31 mouse cellular contexts compared by ENCODE assay signal in genomic region chrX:71534102-71534501, GRCm38 (mm10). TPM values are rescaled to one million over a fixed set of nuclear protein-coding genes. Genes with fewer than 3 reads are reported as not detected.
A peak's percentile ranks its signal among the peaks of the same experiment; 100 is the strongest.
DNase-seq lines count a peak whose midpoint lies in the region; ATAC-seq and TF ChIP-seq lines count a peak whose summit lies in the region.
"Had no signal": no experiment of that assay in that cellular context is flagged by ENCODE, and none has a peak within 500 bp of the region (broad histone marks: within the 10 kb centered on the region; RNA-seq: fewer than 3 reads in every experiment).

No protein-coding gene starts in this region.

- no peak for TF ChIP-seq EP300 in lung, postnatal 0 days (IDR thresholded peaks at IDR 0.05)
- TF ChIP-seq EP300 in stomach, postnatal 0 days (optimal IDR thresholded peaks at IDR 0.05): no peak

- H3K27ac ChIP-seq in kidney, adult 2 months (ENCODE audit: insufficient read depth, low read depth, low read length): no peak overlapping the region
- no peak overlapping the region for H3K27ac ChIP-seq in lung, postnatal 0 days (ENCODE audit: low read length)
- H3K27ac ChIP-seq in stomach, postnatal 0 days (replicated peaks): no peak overlapping the region
- no peak overlapping the region for H3K27ac ChIP-seq in forebrain, embryonic 14.5 days (ENCODE audit: low read depth, low read length)
- H3K27ac ChIP-seq: embryonic facial prominence, embryonic 12.5 days; heart, embryonic 13.5 days; hindbrain, embryonic 10.5 days; hindbrain, embryonic 15.5 days; limb, embryonic 13.5 days; liver, embryonic 15.5 days; lung, embryonic 15.5 days; neural tube, embryonic 12.5 days had no signal

- no peak overlapping the region for H3K4me2 ChIP-seq in lung, postnatal 0 days (replicated peaks; ENCODE audit: low read depth, low read length)
- H3K4me2 ChIP-seq in stomach, postnatal 0 days (replicated peaks; ENCODE audit: low read depth): no peak overlapping the region
- no peak overlapping the region for H3K4me2 ChIP-seq in forebrain, embryonic 14.5 days (ENCODE audit: low read length)
- H3K4me2 ChIP-seq: embryonic facial prominence, embryonic 12.5 days; heart, embryonic 13.5 days; hindbrain, embryonic 15.5 days; limb, embryonic 13.5 days; liver, embryonic 15.5 days; lung, embryonic 15.5 days; midbrain, embryonic 11.5 days; neural tube, embryonic 12.5 days had no signal

- H3K9me3 ChIP-seq in lung, postnatal 0 days (ENCODE audit: low read length): no peaks in the 10 kb centered on the region
- no peaks in the 10 kb centered on the region for H3K9me3 ChIP-seq in stomach, postnatal 0 days (ENCODE audit: control insufficient read depth, low read length)
- H3K9me3 ChIP-seq in forebrain, embryonic 14.5 days (replicated peaks; ENCODE audit: control insufficient read depth, low read length): no peaks in the 10 kb centered on the region
- H3K9me3 ChIP-seq: embryonic facial prominence, embryonic 12.5 days; heart, embryonic 13.5 days; hindbrain, embryonic 10.5 days; hindbrain, embryonic 15.5 days; limb, embryonic 13.5 days; liver, embryonic 15.5 days; lung, embryonic 15.5 days; neural tube, embryonic 12.5 days had no signal

- ATAC-seq in lung, postnatal 0 days: no peak
- no peak for ATAC-seq in stomach, postnatal 0 days (ENCODE audit: low FRiP score, low TSS enrichment)
- no peak for ATAC-seq in forebrain, embryonic 14.5 days
- ATAC-seq: CD4-positive, CD25-positive, alpha-beta regulatory T cell, adult 4 months; forebrain, embryonic 16.5 days; inflammation-experienced regulatory T-cells, adult 6 months had no signal

- peak; percentile 10 for DNase-seq in kidney, adult 2 months
- DNase-seq in kidney, adult 18-20 months: no peak
- no peak for DNase-seq in lung, postnatal 0 days (ENCODE audit: low spot score)
- no peak for DNase-seq in lung, postnatal 4 days
- DNase-seq in NIH3T3 (ENCODE audit: low read depth): peak; percentile 2
- DNase-seq in stomach, postnatal 0 days (ENCODE audit: low spot score): no peak
- DNase-seq in forebrain, embryonic 14.5 days (ENCODE audit: low spot score): no peak
- DNase-seq in thymus, postnatal 0 days (ENCODE audit: low spot score): no peak
- DNase-seq: adrenal gland, postnatal 25 days; cerebellum, adult 11-12 months; cerebellum, adult 9-11 months; embryo, embryonic 11 days; heart, postnatal 10 days; kidney, adult 9 months; kidney, postnatal 10 days; layer of hippocampus, adult 9-11 months; right cerebral cortex, postnatal 4 days; thymus, postnatal 14 days had no signal

- no peak for TF ChIP-seq POLR2A in kidney, adult 2 months (IDR thresholded peaks at IDR 0.05; ENCODE audit: low read depth, low read length)

- no peak for TF ChIP-seq CTCF in kidney, adult 2 months (conservative IDR thresholded peaks at IDR 0.05; ENCODE audit: insufficient read depth, insufficient read length, low read depth, low read length)
- peak; percentile 26; the same call in 1 of the 2 replicates for TF ChIP-seq CTCF in lung, postnatal 0 days (IDR thresholded peaks at IDR 0.05)
- TF ChIP-seq CTCF in stomach, postnatal 0 days (IDR thresholded peaks at IDR 0.05; ENCODE audit: low read depth): peak; percentile 26

- H3K27me3 ChIP-seq in kidney, adult 2 months (replicated peaks; ENCODE audit: control insufficient read depth, insufficient read depth, low read length): no peaks in the 10 kb centered on the region
- H3K27me3 ChIP-seq in lung, postnatal 0 days (replicated peaks; ENCODE audit: insufficient read depth, low read length): no peaks in the 10 kb centered on the region
- H3K27me3 ChIP-seq in stomach, postnatal 0 days (ENCODE audit: control insufficient read depth, insufficient read depth, low read length): no peaks in the 10 kb centered on the region
- H3K27me3 ChIP-seq in forebrain, embryonic 14.5 days (replicated peaks; ENCODE audit: control insufficient read depth, insufficient read depth, low read length): no peaks in the 10 kb centered on the region
- H3K27me3 ChIP-seq: embryonic facial prominence, embryonic 12.5 days; hindbrain, embryonic 15.5 days; liver, embryonic 15.5 days; lung, embryonic 15.5 days; neural tube, embryonic 12.5 days had no signal

- H3K36me3 ChIP-seq in kidney, adult 2 months (ENCODE audit: control insufficient read depth, insufficient read depth, low read length): no peaks in the 10 kb centered on the region
- H3K36me3 ChIP-seq in lung, postnatal 0 days (ENCODE audit: insufficient read depth, low read length): no peaks in the 10 kb centered on the region
- no peaks in the 10 kb centered on the region for H3K36me3 ChIP-seq in stomach, postnatal 0 days (ENCODE audit: control insufficient read depth, insufficient read depth, low read length)
- no peaks in the 10 kb centered on the region for H3K36me3 ChIP-seq in forebrain, embryonic 14.5 days (ENCODE audit: control insufficient read depth, insufficient read depth, low read length)
- H3K36me3 ChIP-seq: embryonic facial prominence, embryonic 12.5 days; heart, embryonic 13.5 days; hindbrain, embryonic 10.5 days; hindbrain, embryonic 15.5 days; limb, embryonic 13.5 days; liver, embryonic 15.5 days; lung, embryonic 15.5 days; neural tube, embryonic 12.5 days had no signal

- H3K9ac ChIP-seq in lung, postnatal 0 days (replicated peaks; ENCODE audit: low read depth): no peak overlapping the region
- H3K9ac ChIP-seq in stomach, postnatal 0 days (ENCODE audit: low read length): no peak overlapping the region
- no peak overlapping the region for H3K9ac ChIP-seq in forebrain, embryonic 14.5 days (ENCODE audit: low read length)
- H3K9ac ChIP-seq: embryonic facial prominence, embryonic 12.5 days; heart, embryonic 13.5 days; hindbrain, embryonic 15.5 days; limb, embryonic 13.5 days; liver, embryonic 15.5 days; lung, embryonic 15.5 days; neural tube, embryonic 12.5 days had no signal

- no peak overlapping the region for H3K4me3 ChIP-seq in kidney, adult 2 months (ENCODE audit: insufficient read depth, low read depth, low read length)
- no peak overlapping the region for H3K4me3 ChIP-seq in lung, postnatal 0 days (ENCODE audit: low read depth, low read length)
- no peak overlapping the region for H3K4me3 ChIP-seq in stomach, postnatal 0 days (ENCODE audit: low read depth, low read length)
- no peak overlapping the region for H3K4me3 ChIP-seq in forebrain, embryonic 14.5 days (ENCODE audit: low read depth, low read length)
- H3K4me3 ChIP-seq: embryonic facial prominence, embryonic 12.5 days; heart, embryonic 13.5 days; hindbrain, embryonic 10.5 days; hindbrain, embryonic 15.5 days; limb, embryonic 13.5 days; liver, embryonic 15.5 days; lung, embryonic 15.5 days; myocyte; neural tube, embryonic 12.5 days had no signal

- no peaks in the 10 kb centered on the region for H3K4me1 ChIP-seq in kidney, adult 2 months (ENCODE audit: control insufficient read depth, insufficient read depth, low read length)
- no peaks in the 10 kb centered on the region for H3K4me1 ChIP-seq in lung, postnatal 0 days (ENCODE audit: insufficient read depth, low read depth, low read length)
- no peaks in the 10 kb centered on the region for H3K4me1 ChIP-seq in stomach, postnatal 0 days (replicated peaks; ENCODE audit: control insufficient read depth, insufficient read depth)
- no peaks in the 10 kb centered on the region for H3K4me1 ChIP-seq in forebrain, embryonic 14.5 days (ENCODE audit: control insufficient read depth, insufficient read depth, low read length)
- H3K4me1 ChIP-seq: embryonic facial prominence, embryonic 12.5 days; heart, embryonic 13.5 days; hindbrain, embryonic 10.5 days; hindbrain, embryonic 15.5 days; limb, embryonic 13.5 days; liver, embryonic 15.5 days; lung, embryonic 15.5 days; neural tube, embryonic 12.5 days had no signal

- WGBS in kidney, adult 2 months: 68% methylated on average over 5 of the region's 5 CpGs
- 68% methylated on average over 5 of the region's 5 CpGs for WGBS in lung, postnatal 0 days
- 73% methylated on average over 5 of the region's 5 CpGs for WGBS in stomach, postnatal 0 days
- WGBS in forebrain, embryonic 14.5 days: 82% methylated on average over 5 of the region's 5 CpGs

RNA-seq across cellular contexts. Expression of gene Hmgb3, which starts 21.6 kb away (rescaled TPM):
- 15.0 and 17.0 TPM in 2 replicates for polyA plus RNA-seq in kidney, adult 2 months (2012; rRNA removed)
- 57.1 and 64.4 TPM in 2 replicates for polyA plus RNA-seq in lung, postnatal 0 days (2015; fragmentation: Nextera tagmentation; extraction: Ambion mirVana)
- polyA plus RNA-seq in stomach, postnatal 0 days (2015; fragmentation: Nextera tagmentation; extraction: Ambion mirVana): 62.2 and 65.6 TPM in 2 replicates
- 341 and 358 TPM in 2 replicates for polyA plus RNA-seq in forebrain, embryonic 14.5 days (2014; fragmentation: Nextera tagmentation; extraction: Ambion mirVana)
- 106 and 141 TPM in 2 replicates for polyA plus RNA-seq in thymus, postnatal 0 days (2015; fragmentation: Nextera tagmentation; extraction: Ambion mirVana)

RNA-seq across cellular contexts. Expression of gene Cd99l2, which starts 41.5 kb away (rescaled TPM):
- polyA plus RNA-seq in kidney, adult 2 months (2012; rRNA removed): 23.7 and 24.1 TPM in 2 replicates
- polyA plus RNA-seq in lung, postnatal 0 days (2015; fragmentation: Nextera tagmentation; extraction: Ambion mirVana): 17.0 and 21.1 TPM in 2 replicates
- polyA plus RNA-seq in stomach, postnatal 0 days (2015; fragmentation: Nextera tagmentation; extraction: Ambion mirVana): 12.2 and 13.1 TPM in 2 replicates
- 48.8 and 50.2 TPM in 2 replicates for polyA plus RNA-seq in forebrain, embryonic 14.5 days (2014; fragmentation: Nextera tagmentation; extraction: Ambion mirVana)
- 10.7 and 11.2 TPM in 2 replicates for polyA plus RNA-seq in thymus, postnatal 0 days (2015; fragmentation: Nextera tagmentation; extraction: Ambion mirVana)

Comparison
In these comparisons a context has a peak if more than half of its experiments do, and no peak if none do; other contexts are left out.
1. DNase-seq: peak in kidney, adult 2 months (single experiment) and NIH3T3 (single experiment); none in kidney, adult 18-20 months (single experiment), lung, postnatal 0 days (single experiment), lung, postnatal 4 days (0 of 2), stomach, postnatal 0 days (single experiment), forebrain, embryonic 14.5 days (single experiment) and thymus, postnatal 0 days (single experiment).